Mouse (Mus musculus): ENCODE results near the gene Olfr883. TPM values are rescaled to one million over a fixed set of nuclear protein-coding genes. Genes with fewer than 3 reads are reported as not detected.

The Olfr883 gene
- polyA plus RNA-seq (2015; fragmentation: Nextera tagmentation; extraction: Ambion mirVana) = not detected in 2 replicates

- H3K4me2 ChIP-seq = no peak within 1 kb of the TSS
Observed at GRCm38 (mm10) chr9:38025508-38025907, at the start of gene Olfr883. Olfr883 (plus strand) TSS chr9:38025808.

GRCm38 (mm10) chr9:37991525-37991924 is 34.1 kb upstream of the Olfr883 start, which contains the start of gene Olfr881:
Olfr881 (plus strand) TSS chr9:37991825.
- H3K27ac ChIP-seq = no peak within 1 kb of the TSS

More at GRCm38 (mm10) chr9:38025508-38025907, at the start of gene Olfr883:
- Histone ChIP-seq H3K27ac (no peak within 1 kb of the TSS), H3K9me3 (no peaks in the 10 kb centered on the region), H3K36me3 (replicated peaks) (no peaks in the 10 kb centered on the region), H3K4me1 (no peaks in the 10 kb centered on the region), H3K9ac (no peak within 1 kb of the TSS), H3K27me3 (replicated peaks) (no peaks in the 10 kb centered on the region), H3K4me3 (no peak within 1 kb of the TSS)
- WGBS = 87% methylated on average over 1 of the region's 1 CpGs
- ATAC-seq (replicated peaks) = no peak

DNA sequence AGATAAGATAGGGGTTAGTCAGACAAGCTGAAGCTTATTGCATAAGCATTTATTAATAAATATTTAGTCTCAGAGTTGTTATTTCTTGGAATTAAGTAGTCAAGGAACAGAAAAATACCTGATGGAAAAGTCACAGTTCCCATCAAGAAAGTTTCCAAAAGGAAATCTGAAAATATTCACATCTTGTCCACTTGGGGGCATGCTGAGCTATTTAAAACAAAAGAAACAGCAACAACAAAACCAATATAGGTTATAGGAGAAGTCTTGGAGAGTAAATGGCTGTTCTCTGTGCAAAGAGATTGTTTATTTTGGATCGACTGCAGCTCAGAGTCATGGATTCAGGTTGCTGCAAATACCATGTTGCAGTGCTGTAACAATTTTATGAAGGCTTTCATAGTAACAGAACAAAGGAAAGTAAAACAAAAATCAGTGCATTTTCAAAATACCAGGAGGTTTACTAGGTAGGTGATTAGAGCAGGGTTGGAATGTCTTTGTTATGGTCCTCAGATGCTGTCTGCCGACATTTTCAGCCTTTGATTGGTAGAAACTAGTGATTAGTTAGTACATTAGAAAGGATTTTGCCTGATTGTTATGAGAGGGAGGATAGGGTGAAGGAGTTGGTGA is 26.9 kb upstream of the Olfr883 start:
- H3K4me3 ChIP-seq = no peak overlapping the region
- H3K36me3 ChIP-seq (replicated peaks) = no peaks in the 10 kb centered on the region
- H3K27me3 ChIP-seq (replicated peaks) = no peaks in the 10 kb centered on the region
- no peaks in the 10 kb centered on the region for H3K9me3 ChIP-seq
- H3K27ac ChIP-seq = no peak overlapping the region
- H3K4me2 ChIP-seq = no peak overlapping the region
- H3K9ac ChIP-seq = no peak overlapping the region
- no peaks in the 10 kb centered on the region for H3K4me1 ChIP-seq
- 0 out of 2 replicates have a peak, but pooled peaks have one; percentile 50 for ATAC-seq (replicated peaks)
- WGBS = 50% methylated on average over 2 of the region's 2 CpGs

More at GRCm38 (mm10) chr9:37991525-37991924, 34.1 kb upstream of the Olfr883 start, which contains the start of gene Olfr881:
- Histone ChIP-seq H3K4me2 (no peak within 1 kb of the TSS), H3K4me3 (no peak within 1 kb of the TSS), H3K9me3 (no peaks in the 10 kb centered on the region), H3K27me3 (replicated peaks) (no peaks in the 10 kb centered on the region), H3K9ac (no peak within 1 kb of the TSS), H3K4me1 (no peaks in the 10 kb centered on the region), H3K36me3 (replicated peaks) (no peaks in the 10 kb centered on the region)
- ATAC-seq (replicated peaks) = no peak

GRCm38 (mm10) chr9:38000021-38000420 is 25.6 kb upstream of the Olfr883 start:
- H3K36me3 ChIP-seq (replicated peaks) = no peaks in the 10 kb centered on the region
- H3K9me3 ChIP-seq = no peaks in the 10 kb centered on the region
- H3K4me2 ChIP-seq = no peak overlapping the region
- no peak overlapping the region for H3K27ac ChIP-seq
- ATAC-seq (replicated peaks) = no peak
- H3K9ac ChIP-seq = no peak overlapping the region
- H3K4me3 ChIP-seq = no peak overlapping the region
- WGBS = 78% methylated on average over 1 of the region's 1 CpGs
- H3K4me1 ChIP-seq = no peaks in the 10 kb centered on the region
- H3K27me3 ChIP-seq (replicated peaks) = no peaks in the 10 kb centered on the region

- H3K9ac ChIP-seq = no peak within 1 kb of the TSS
- no peaks in the 10 kb centered on the region for H3K36me3 ChIP-seq (replicated peaks)
- no peak within 1 kb of the TSS for H3K27ac ChIP-seq
- 57% methylated on average over 1 of the region's 1 CpGs for whole genome bisulfite sequencing
- no peaks in the 10 kb centered on the region for H3K27me3 ChIP-seq (replicated peaks)
- H3K4me2 ChIP-seq = no peak within 1 kb of the TSS
- no peak for ATAC-seq (replicated peaks)
- H3K9me3 ChIP-seq = no peaks in the 10 kb centered on the region
- no peak within 1 kb of the TSS for H3K4me3 ChIP-seq
- H3K4me1 ChIP-seq = no peaks in the 10 kb centered on the region
Observed at GRCm38 (mm10) chr9:38046255-38046654, 20.6 kb downstream of the Olfr883 start, which contains the start of gene Olfr884. Olfr884 (plus strand) TSS chr9:38046555.

DNA sequence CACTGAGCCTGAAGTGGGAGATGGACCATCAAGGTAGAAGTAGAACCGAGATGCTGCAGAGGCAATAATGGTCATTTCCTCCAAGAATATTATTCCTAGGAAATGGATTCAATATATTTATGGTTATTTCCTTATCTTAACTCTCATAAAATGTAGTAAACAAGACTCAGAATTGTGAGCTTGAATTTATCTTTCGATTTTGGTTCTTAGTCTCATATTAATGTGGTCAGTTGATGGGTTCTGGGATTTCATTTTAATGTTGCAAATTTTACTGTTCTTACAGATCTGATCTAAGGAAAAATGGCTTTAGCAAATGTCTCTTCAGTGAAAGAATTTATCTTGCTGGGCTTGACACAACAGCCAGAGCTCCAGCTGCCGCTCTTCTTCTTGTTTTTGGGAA is 35.4 kb downstream of the Olfr883 start, which contains the start of gene Olfr885:
Olfr885 (plus strand) TSS at position 301 of the 400 bp plus-strand sequence.
- 93% methylated on average over 3 of the region's 3 CpGs for WGBS
- no peak for ATAC-seq (replicated peaks)
- no peaks in the 10 kb centered on the region for H3K4me1 ChIP-seq

More for the DNA sequence above, 35.4 kb downstream of the Olfr883 start, which contains the start of gene Olfr885:
- no peaks in the 10 kb centered on the region for H3K36me3 ChIP-seq (replicated peaks)
- no peak within 1 kb of the TSS for H3K4me3 ChIP-seq
- H3K9ac ChIP-seq = no peak within 1 kb of the TSS
- H3K9me3 ChIP-seq = no peaks in the 10 kb centered on the region
- no peaks in the 10 kb centered on the region for H3K27me3 ChIP-seq (replicated peaks)
- no peak within 1 kb of the TSS for H3K4me2 ChIP-seq
- no peak within 1 kb of the TSS for H3K27ac ChIP-seq

Other genes with a start within 250 kb of the Olfr883 start
- not detected in 2 replicates for gene Olfr876, start 222.8 kb upstream of the Olfr883 start, polyA plus RNA-seq (2015; fragmentation: Nextera tagmentation; extraction: Ambion mirVana)
- gene Olfr877, start 171.5 kb upstream of the Olfr883 start, polyA plus RNA-seq (2015; fragmentation: Nextera tagmentation; extraction: Ambion mirVana) = not detected in 2 replicates
- gene Olfr145, start 129.1 kb upstream of the Olfr883 start, polyA plus RNA-seq (2015; fragmentation: Nextera tagmentation; extraction: Ambion mirVana) = not detected in 2 replicates
- not detected in 2 replicates for gene Olfr878, start 108.0 kb upstream of the Olfr883 start, polyA plus RNA-seq (2015; fragmentation: Nextera tagmentation; extraction: Ambion mirVana)
- not detected in 2 replicates for gene Olfr881, start 34.0 kb upstream of the Olfr883 start, polyA plus RNA-seq (2015; fragmentation: Nextera tagmentation; extraction: Ambion mirVana)
- not detected in 2 replicates for gene Olfr884, start 20.7 kb downstream of the Olfr883 start, polyA plus RNA-seq (2015; fragmentation: Nextera tagmentation; extraction: Ambion mirVana)
- gene Olfr885, start 35.5 kb downstream of the Olfr883 start, polyA plus RNA-seq (2015; fragmentation: Nextera tagmentation; extraction: Ambion mirVana) = not detected in 2 replicates
- not detected in 2 replicates for gene Olfr887, start 58.3 kb downstream of the Olfr883 start, polyA plus RNA-seq (2015; fragmentation: Nextera tagmentation; extraction: Ambion mirVana)
- not detected in 2 replicates for gene Olfr888, start 82.3 kb downstream of the Olfr883 start, polyA plus RNA-seq (2015; fragmentation: Nextera tagmentation; extraction: Ambion mirVana)
- gene Olfr889, start 89.4 kb downstream of the Olfr883 start, polyA plus RNA-seq (2015; fragmentation: Nextera tagmentation; extraction: Ambion mirVana) = 0.05 and 0.08 TPM in 2 replicates
- not detected in 2 replicates for gene Olfr890, start 116.7 kb downstream of the Olfr883 start, polyA plus RNA-seq (2015; fragmentation: Nextera tagmentation; extraction: Ambion mirVana)
- not detected in 2 replicates for gene Olfr891, start 155.0 kb downstream of the Olfr883 start, polyA plus RNA-seq (2015; fragmentation: Nextera tagmentation; extraction: Ambion mirVana)
- not detected in 2 replicates for gene Olfr893, start 182.6 kb downstream of the Olfr883 start, polyA plus RNA-seq (2015; fragmentation: Nextera tagmentation; extraction: Ambion mirVana)
- not detected in 2 replicates for gene Olfr894, start 192.2 kb downstream of the Olfr883 start, polyA plus RNA-seq (2015; fragmentation: Nextera tagmentation; extraction: Ambion mirVana)
- not detected in 2 replicates for gene Olfr143, start 227.0 kb downstream of the Olfr883 start, polyA plus RNA-seq (2015; fragmentation: Nextera tagmentation; extraction: Ambion mirVana)
- gene Olfr895, start 242.0 kb downstream of the Olfr883 start, polyA plus RNA-seq (2015; fragmentation: Nextera tagmentation; extraction: Ambion mirVana) = not detected in 2 replicates